Mouse (Mus musculus) CH12F3 (cell line): ENCODE results near the gene Mettl26.

ENCODE experiments used
- in situ Hi-C: fragments of 300-500 bp; cut with MboI; formaldehyde crosslinking; loops from 2 replicates; pipeline ENCODE4 v1.14.3; 2020; ENCODE audit warnings: low sequenced_read_pairs

Gene Mettl26

DNA sequence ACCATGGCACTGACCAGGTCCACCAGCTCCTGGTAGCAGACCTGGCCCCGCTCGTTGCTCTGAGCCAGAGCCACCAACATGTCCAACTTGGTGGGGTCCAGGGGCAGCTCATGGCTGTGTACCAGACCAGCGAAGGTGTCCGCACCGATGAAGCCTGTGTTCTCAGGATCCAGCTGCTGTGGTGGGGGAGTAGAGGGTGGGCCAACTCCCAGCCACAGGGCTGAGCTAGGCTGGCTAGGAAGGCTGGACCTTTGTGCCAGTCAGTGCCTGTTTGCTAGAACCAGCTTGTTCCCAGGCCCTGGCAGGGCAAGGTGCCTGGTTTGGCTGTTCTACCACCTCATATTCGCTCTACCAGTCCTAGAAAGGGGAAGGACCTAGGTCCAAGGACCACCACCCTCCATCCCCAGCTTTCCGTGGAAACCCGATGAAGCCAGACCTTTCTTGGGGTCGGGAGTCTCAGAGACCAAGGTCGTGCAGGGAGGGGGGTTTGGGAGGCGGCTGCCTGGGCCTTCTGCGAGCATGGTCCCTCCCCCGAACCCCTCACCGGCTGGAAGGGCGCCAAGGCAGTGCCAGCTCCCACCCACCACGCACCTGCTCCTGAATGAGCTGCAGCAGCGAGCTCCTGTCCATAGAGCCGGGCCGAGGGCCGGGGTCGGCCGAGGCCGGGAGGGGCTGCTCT lies 38.3 kb upstream of the Mettl26 start:
- in situ Hi-C loops = no loop called here

DNA sequence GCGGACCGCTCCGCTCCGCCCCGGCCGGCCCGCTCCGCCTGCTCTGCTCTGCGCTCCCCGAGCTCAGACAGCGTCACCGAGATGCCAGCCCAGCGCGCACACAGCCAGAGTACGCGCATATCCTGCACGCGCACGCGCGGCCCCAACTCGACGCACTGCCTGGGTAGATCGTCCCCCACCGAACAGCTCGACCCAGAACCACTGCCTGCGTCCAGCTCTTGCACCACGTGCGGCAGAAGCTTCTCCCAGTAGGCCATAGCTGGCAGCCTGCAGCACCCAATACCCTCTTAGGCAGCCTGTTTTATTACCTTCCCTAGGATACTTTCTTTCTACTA lies 37.8 kb upstream of the Mettl26 start, which contains the start of gene Rhbdl1:
Rhbdl1 (minus strand) TSS at position 220 of the 335 bp plus-strand sequence.
- in situ Hi-C loops = no loop called here

DNA sequence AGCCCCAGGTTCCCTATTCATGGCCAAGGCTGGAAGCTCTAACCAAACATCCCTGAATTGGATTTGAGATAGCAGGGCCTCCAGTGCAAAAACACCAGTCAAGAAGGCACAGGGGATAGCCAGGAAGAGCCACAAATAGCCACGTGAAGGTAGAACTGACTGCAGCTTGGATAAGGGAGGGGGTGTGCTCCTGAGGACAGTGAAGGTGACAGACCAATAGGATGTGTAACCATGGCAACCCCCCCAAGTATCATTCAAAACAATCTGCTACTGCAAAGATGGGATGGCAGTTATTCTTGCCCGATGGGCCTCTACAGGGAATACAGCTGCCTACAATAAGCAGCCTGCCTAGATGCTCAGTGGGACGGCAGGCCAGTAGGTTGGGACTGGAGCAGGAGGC lies 37.3 kb upstream of the Mettl26 start:
- in situ Hi-C loops = no loop called here

DNA sequence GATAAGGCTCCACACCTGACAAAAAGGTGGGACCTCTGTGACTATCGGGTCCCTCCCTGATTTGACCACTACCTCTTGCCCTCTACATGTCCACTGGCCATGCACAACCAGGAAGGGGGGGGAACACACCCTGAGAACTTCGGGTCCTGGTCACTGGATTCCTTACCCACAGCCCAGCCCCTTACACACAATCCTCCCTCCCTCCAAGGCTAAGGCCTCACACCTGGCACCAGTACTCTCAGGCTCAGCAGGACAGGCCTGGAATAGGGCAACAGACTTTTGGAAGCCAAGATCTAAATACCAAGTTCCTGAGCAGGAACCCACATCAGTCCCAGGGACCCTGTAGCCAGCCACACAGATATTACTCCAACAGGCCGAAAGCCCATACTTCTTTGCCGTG lies 36.0 kb upstream of the Mettl26 start:
- in situ Hi-C loops = no loop called here

DNA sequence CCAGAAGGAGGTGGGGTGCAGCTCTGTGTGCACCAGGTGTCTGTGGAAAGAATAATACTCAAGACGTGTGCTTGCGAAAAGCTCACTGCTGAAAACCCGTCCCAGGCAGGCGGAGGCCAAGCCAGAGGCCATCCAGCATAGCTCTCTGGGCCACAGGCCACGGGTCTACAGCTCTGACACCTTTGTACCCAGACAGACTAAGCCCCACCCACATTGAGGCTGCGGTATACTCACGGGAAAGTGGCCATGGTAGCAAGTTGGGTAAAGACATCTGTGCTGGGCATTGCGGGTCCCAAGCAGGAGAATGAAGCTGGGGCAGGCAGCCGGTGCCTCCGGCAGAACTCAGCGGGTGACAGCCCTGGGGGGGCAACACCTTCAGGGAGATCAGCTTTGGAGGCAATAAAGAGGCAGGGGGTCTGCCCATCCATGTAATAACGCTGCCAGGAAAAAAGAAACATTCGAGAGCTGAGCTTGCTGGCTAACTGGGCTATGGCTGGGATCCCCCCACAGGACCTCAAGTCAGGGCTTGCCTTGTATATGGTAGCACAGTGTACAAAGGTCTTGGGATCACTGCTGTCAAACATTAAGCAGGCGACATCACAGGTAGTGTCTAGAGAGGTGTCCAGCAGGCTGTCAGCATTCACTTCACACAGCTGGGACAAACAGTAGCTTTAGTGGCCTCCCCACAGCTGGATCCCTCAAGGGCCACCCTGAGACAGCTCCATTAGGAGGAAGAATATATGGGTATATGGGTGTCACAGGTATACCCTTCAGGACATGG lies 35.2 kb upstream of the Mettl26 start:
- in situ Hi-C loops = no loop called here

DNA sequence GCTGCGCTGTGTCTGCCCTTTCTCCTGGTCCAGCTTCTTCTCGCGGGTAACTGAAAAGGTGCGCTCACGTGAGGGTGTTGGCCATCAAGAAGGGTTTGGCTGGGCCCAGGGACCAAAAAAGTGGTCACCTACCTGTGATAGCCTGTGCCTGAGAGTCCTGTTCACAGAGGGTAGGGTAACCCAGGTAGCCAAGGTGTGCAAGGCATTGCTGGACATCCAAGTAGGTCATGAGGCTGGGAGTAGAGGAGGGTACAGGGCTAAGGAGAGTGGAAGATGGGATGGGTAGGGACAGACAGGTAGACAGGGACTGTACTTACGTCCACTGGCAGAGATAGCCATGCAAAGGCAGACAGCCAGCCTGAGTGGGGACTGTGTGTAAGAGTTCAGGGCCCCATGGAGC lies 34.4 kb upstream of the Mettl26 start:
- in situ Hi-C loops = no loop called here

DNA sequence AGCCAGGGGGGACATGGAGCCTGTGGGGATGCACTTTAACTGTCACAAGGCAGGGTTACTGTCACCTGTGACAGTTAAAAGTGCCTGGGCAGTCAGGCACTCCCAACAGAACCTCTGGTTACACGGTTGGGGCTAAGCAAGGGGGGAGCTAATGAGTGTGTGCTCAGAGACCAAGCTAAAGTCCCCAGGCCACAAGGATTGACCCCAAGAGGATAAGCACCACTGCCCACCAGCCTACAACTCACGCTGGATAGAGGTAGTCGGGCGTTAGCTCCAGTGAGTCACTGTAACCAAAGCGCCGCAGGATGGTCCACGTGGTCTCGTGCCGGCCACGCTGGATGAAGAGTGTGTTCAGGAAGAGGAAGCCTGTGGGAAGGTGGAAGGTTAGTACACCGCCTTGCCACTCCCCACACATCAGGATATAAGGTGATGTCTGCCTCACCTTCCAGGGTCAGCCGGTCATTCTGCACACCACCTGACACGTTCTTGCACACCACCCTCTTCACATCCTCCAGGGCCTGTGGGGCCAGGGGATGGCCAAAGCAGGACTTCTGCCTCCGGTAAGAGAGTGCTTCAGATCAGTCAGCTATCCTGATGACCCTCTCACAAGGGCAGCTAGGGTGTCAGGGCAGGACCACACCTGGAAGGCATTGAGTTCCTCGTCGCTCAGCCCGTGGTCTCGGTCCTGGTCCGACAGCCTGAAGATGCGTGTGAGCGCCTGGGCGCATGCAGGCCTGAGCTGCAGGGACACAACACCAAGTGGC lies 33.6 kb upstream of the Mettl26 start, which contains the start of gene Gm20683:
Gm20683 (minus strand) TSS at position 647 of the 764 bp plus-strand sequence.
- in situ Hi-C loops = no loop called here

DNA sequence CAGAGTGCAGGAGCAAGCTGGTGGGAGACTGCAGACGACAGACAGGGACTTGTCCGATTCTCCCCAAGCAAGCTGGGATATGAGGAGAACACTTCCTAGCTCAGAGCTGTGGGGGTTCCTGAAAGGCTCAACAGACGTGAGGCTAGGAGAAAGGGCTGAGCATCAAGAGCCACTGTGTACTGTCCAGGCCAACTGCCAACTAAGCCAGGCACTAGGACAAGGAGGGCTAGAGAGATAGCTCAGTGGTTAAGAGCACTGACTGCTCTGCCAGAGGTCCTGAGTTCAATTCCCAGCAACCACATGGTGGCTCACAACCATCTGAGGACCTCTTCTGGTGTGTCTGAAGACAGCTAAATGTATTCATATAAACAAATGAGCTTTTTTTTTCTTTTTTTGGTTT lies 32.4 kb upstream of the Mettl26 start:
- in situ Hi-C loops = no loop called here

DNA sequence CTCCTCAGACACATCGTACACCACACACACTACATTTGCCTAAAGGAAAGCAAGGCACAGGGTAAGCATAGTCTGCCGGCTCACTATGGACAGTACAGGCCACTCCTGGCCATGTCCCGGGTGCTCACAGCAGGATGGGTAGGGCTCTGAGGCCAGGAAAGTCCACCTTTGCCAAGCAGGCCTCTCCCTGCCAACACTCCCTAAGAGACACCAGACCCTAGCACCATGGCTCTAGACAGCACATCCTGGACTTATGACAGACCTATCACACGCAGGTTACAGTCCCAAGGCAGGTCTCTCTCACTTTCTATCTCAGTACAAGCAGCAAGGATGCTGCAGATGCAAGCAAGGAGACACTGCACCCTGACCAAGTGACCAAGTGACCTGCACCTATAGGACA lies 31.8 kb upstream of the Mettl26 start:
- in situ Hi-C loops = no loop called here

DNA sequence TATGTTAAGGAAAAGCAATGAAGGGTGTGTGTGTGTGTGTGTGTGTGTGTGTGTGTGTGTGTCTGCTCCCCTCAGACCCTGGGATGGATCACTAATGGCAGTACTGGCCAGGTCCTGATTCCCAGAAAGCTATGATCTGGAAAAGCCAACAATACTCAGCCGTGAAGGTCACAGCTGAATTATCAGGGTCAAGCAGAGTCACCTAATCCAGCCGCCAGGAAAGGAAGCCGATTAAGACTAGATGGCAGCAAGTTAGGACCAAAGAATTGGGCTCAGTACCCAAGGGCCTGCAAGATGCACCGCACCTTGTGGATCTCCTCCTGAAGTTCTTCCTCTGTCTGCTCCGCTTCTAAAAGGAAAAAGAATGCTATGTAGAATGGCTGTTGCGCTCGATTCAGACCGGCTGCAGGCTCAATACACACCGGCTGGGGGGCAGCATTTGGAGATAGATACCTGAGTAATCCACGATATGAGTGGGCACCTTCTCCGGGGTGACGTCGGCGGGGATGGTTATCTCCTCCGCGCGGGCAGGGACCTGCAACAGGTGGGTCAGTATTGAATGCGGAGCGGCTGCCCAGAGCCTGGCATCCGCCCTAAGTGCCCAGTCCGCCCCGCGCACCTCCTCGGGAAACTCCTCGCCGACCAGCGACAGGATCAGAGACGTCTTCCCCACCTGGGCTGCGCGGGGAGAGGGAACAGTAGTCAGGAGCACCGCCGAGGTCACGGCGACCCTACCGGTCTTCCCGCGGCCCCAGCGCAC lies 31.1 kb upstream of the Mettl26 start:
- in situ Hi-C loops = no loop called here

DNA sequence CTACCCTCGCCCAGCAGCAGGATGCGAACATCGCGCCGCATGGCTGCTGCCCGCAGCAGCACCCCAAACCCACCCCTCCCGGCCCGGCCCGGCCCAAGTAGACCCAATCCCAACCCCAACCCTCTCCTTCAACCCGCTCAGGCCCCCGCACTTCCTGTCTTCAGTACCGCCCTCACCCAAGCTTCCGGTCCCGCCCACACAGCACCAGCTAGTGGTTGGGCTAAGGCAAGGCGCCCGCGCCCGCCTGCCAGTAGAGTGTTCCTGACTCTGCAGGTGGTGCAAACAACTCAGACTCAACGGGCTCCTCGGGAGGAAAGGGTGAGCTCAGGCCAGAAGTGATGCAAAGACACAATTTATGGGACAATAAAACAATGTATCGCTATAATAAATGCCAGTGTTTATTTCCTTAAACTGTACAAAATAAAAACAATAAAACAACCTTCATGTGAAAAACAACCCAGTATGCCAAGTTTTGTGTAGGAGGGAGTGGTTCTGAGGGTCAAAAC lies 30.4 kb upstream of the Mettl26 start, which contains the start of gene Rhot2:
Rhot2 (minus strand) TSS at position 456 of the 506 bp plus-strand sequence.
- in situ Hi-C loops = no loop called here

DNA sequence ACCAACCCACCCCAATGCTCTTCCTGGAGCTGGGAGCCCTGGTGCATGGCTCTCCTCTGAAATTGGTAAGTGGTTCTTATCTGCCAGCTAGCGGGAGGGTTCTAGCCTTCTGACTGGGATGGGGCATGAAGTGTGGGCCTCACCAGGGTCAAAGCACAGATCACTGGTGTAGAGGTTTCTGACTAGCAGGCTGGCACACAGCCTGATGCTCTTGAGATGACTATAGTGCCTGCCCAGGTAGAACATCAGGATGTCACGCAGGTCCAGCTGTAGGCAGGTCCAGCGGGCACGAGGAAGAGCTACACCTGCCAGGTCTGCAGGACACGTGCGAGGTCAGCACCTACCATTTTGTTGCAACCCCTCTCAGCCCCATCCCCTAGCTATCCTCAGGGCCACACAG lies 14.6 kb upstream of the Mettl26 start:
- in situ Hi-C loops = no loop called here

DNA sequence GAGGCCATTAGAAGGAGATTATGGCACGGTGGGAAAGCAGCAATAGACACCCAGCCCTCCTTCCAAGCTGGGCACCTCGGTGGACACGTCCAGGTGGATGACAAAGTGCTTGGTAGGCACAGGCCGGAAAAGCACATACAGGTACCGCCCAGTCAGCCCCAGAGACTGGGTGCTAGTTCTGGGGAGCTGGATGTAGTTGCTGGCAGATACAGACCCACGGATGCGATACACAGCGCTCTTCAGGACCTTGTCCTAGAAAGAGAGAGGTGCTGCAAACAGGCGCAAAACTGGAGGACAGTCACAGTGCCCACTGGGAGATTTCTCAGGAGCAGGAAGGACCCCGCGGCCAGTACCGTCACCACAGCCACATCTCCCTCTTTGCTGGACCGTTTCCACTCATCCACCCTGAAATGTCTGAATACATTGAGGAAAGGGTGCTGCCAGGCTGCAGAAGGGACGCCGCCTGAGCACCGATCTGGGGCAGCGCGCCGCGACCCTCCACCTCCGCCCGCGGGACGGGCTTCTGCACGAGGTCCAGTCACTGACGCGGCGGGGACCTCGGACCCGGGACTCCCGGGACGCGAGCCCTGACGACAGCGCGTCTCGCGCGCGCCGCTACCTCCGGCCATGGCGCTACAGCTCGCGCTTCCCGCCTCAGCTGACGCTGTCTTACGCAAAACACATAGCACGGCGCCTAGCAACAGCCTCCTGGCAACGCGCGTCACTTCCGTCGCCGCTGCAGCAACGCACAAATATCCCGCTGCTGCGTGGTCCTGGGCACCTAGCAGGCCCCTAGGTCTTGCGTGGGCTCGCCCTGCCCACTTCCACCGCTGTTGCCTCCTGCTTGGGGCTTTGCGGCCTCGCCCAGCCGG lies 13.8 kb upstream of the Mettl26 start, which contains the start of gene Wdr90:
Wdr90 (minus strand) TSS at position 670 of the 872 bp plus-strand sequence.
- in situ Hi-C loops = no loop called here

DNA sequence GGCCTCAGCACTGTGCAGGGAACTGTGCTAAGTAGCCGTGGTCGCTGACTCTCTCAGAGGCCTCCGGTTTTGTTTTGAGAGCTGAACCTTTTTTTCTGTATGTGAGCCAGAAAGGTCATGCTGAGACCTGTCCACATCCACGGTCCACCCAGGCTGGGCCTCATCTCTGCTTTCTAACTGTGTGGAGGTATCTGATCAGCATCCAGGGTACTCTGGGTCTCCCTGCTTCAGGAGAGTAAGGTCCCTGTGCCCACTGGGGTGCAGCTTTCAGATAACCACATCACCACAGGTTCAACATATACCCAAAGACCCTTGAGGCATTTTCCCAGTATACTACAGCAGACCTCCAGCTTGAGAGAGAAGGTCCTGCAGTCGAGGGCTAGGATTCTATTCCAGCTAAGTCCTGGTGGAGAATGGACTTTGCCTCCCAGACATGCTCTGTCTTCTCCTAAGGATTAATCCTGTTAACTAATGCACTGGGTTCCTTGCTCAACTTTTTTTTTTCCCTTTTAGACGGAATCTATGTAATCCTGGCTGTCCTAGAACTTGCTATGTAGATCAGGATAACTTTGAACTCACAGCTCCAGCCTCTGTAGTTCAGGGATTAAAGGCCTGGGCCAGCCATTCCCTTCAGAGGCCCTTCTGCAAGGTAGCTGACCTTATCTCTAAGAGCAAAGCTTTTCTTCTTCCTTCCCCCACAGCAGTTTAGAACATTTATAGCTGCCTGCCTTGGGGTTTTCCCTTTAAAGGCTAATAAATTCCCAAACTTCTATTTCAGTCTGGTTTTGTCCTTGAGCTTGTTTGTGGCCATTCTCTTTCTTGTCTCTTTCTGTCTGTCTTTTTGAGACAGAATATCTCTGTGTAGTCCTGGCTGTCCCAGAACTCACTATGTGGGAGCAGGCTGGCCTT lies 12.9 kb upstream of the Mettl26 start:
- in situ Hi-C loops = no loop called here

DNA sequence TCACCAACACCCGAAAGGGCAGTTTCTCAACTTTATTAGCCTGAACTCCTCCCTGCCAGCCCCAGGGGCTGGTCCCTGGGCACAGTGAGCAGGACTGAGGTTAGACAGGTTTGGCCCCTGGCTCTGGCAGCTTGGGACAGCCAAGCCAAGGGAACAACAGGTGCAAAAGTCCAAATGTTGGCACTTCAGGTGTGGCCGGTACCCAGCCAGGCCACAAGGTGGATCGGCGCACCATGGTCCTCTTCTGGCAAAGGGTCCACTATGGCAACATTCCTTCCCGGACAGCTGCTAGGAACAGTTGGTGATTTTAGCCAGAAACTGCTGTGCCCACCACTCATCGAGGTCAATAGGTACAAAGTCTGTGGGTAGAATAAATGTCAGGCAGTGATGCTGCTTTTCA lies 11.2 kb upstream of the Mettl26 start:
- in situ Hi-C loops = no loop called here

DNA sequence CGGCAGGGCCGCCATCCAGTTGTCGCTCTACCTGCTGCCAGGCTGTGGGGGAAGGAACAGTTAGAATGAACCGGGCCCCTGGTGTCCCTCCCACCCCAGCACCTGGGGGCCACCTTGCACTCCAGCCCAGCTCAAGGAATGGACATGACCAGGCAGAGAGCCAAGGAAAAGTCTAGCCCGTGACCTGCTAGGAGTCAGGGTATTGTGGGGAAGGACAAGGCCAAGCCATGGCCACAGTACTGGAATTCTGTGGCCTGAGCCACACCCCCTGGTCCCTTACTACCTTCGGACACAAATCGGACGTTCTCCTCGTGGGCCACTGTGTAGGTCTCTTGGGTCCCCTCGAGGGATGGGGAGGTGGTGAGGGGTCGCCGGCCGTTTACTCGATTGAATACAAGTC lies 10.6 kb upstream of the Mettl26 start:
- in situ Hi-C loops = no loop called here

DNA sequence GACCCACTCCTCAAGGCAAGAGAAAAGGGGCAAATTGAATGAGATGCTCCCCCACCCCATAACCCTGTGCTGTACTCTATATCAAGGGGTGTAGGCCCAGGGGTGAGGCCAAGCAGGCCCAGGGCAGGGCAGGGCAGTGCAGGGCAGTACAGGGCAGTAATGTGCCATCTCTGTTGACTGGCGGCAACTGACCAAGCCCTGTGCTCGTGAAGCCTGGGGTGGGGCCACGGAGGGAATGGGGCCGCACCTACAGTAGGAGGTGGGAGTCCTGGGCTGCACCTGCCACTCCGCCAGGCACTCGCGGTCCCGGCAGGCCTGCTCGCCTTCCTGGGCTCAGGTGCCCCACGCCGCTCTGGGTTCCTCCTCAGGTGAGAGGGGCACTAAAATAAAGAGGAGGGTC lies 9.6 kb upstream of the Mettl26 start:
- in situ Hi-C loops = no loop called here

DNA sequence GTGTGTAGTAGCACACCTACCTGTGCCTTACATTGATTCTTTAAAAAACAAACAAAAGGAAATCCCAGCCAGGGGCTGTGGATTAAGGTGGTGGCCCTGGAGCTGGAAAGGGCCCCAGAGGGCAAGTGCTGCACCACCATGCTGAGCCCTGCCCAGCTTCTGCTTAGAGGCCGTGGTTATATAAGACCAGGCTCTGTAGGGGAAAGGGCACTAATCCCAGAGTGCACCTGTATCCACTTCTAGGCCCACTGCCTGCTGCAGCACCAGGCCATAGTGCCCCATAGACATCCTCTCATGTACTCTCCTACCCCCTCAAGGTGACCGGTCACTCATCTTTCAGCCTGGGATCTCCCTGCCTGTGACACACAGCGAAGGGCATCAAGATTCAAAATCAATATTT lies 8.7 kb upstream of the Mettl26 start:
- in situ Hi-C loops = no loop called here

DNA sequence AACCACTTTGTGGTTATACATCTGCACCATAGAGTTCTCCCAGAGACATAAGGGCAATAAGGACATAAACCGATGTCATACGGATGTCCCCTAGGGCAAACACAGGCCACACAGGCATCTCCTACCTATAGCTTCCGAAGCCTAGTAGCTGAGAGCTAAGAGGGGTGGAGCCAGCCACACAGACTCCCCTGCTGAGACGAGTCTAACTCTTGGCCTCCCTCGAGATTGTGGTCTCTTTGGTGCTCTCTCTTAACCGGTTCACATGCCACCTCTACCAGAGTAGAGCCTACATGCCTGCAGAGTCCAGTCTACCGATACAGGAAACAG lies 7.4 kb upstream of the Mettl26 start:
- in situ Hi-C loops = no loop called here
